Mouse (Mus musculus) layer of hippocampus, adult 6 months (tissue): Measurements from ENCODE around the gene Fhl3. TPM values are rescaled to one million over a fixed set of nuclear protein-coding genes. Genes with fewer than 3 reads are reported as not detected.

Experiments used
- long read RNA-seq, 2 experiments: library from polyadenylated mRNA; unstranded; transcript quantifications; one replicate each; pipeline ENCODE4 v2.0.0; 2019 to 2020
- microRNA-seq: library from miRNA; unstranded; fragments of <30 nt; microRNA quantifications from one replicate; pipeline ENCODE4 v1.2.0, GENCODE M21; 2020
- polyA plus RNA-seq: library from polyadenylated mRNA; unstranded; fragments of <200 nt; fragmentation: Nextera tagmentation; gene quantifications from 2 replicates; pipeline ENCODE4 v1.2.3, GENCODE M21; 2021

Fhl3 gene
- polyA plus RNA-seq = 0.31 and 0.39 TPM in 2 replicates
- long read RNA-seq, experiment 1 = 0 reads
- long read RNA-seq, experiment 2 = 0 reads

GRCm38 (mm10) chr4:124700248-124700971 is at the start of gene Fhl3:
TSS of gene Fhl3 (plus strand) at chr4:124700701.

GRCm38 (mm10) chr4:124656518-124656853 is 44.0 kb upstream of the Fhl3 start, which contains the start of gene Pou3f1:
TSS of gene Pou3f1 (plus strand) at chr4:124656807.

GRCm38 (mm10) chr4:124693135-124693894 is 7.2 kb upstream of the Fhl3 start, which contains the start of gene Utp11:
TSS of gene Utp11 (minus strand) at chr4:124693600.

GRCm38 (mm10) chr4:124714545-124715481 is 14.3 kb downstream of the Fhl3 start, which contains the start of gene Sf3a3:
TSS of gene Sf3a3 (plus strand) at chr4:124714776.

GRCm38 (mm10) chr4:124741376-124742343 is 41.2 kb downstream of the Fhl3 start, which contains the start of gene Inpp5b:
TSS of gene Inpp5b (plus strand) at chr4:124741850.

Small RNA genes within 50 kb of the gene (microRNA-seq; reads per million reads assigned to microRNA genes)
- not detected for gene Gm24721
- gene Mir697 = not detected
- gene Mir698 = 1.3 reads per million

Other genes starting within 250 kb of the Fhl3 start
- gene 3100002H09Rik, start 89.9 kb upstream of the Fhl3 start, polyA plus RNA-seq = not detected in 2 replicates
- gene Pou3f1, start 43.9 kb upstream of the Fhl3 start, polyA plus RNA-seq = 5.0 and 5.9 TPM in 2 replicates
- 33.3 and 33.6 TPM in 2 replicates for gene Utp11, start 7.1 kb upstream of the Fhl3 start, polyA plus RNA-seq
- 38.8 and 43.1 TPM in 2 replicates for gene Sf3a3, start 14.1 kb downstream of the Fhl3 start, polyA plus RNA-seq
- gene Inpp5b, start 41.1 kb downstream of the Fhl3 start, polyA plus RNA-seq = 7.0 and 7.1 TPM in 2 replicates
- 15.0 and 17.9 TPM in 2 replicates for gene Mtf1, start 101.4 kb downstream of the Fhl3 start, polyA plus RNA-seq
- gene Yrdc, start 150.0 kb downstream of the Fhl3 start, polyA plus RNA-seq = 17.3 and 27.1 TPM in 2 replicates
- 84.8 and 93.2 TPM in 2 replicates for gene 1110065P20Rik, start 150.5 kb downstream of the Fhl3 start, polyA plus RNA-seq
- gene Maneal, start 161.5 kb downstream of the Fhl3 start, polyA plus RNA-seq = 7.2 and 8.0 TPM in 2 replicates
- gene Epha10, start 180.2 kb downstream of the Fhl3 start, polyA plus RNA-seq = 1.7 and 2.4 TPM in 2 replicates
- 3.3 and 3.7 TPM in 2 replicates for gene 9930104L06Rik, start 236.3 kb downstream of the Fhl3 start, polyA plus RNA-seq
- 2.1 and 2.4 TPM in 2 replicates for gene Cdca8, start 238.6 kb downstream of the Fhl3 start, polyA plus RNA-seq